ENCODE assay signal across 24 mouse cellular contexts in genomic region chr4:10397249-10397648, GRCm38 (mm10).
DNase-seq lines count a peak whose midpoint lies in the region; TF ChIP-seq lines count a peak whose summit lies in the region.
"Had no signal": no experiment of that assay in that cellular context is flagged by ENCODE, and none has a peak within 500 bp of the region (broad histone marks: within the 10 kb centered on the region; RNA-seq: fewer than 3 reads in every experiment).

No protein-coding gene starts in this region.

- H3K4me1 ChIP-seq in kidney, adult 2 months (ENCODE audit: control insufficient read depth, insufficient read depth, low read length), result no peaks in the 10 kb centered on the region
- no peaks in the 10 kb centered on the region; the same call in 1 of the 2 replicates for H3K4me1 ChIP-seq in lung, adult 2 months (ENCODE audit: control insufficient read depth, insufficient read depth, low read length)
- H3K4me1 ChIP-seq: heart, embryonic 12.5 days; limb, embryonic 10.5 days; limb, embryonic 15.5 days; liver, embryonic 15.5 days; megakaryocyte, embryonic 14.5 days; midbrain, embryonic 12.5 days; neural tube, embryonic 13.5 days had no signal

- H3K27me3 ChIP-seq in kidney, adult 2 months (replicated peaks; ENCODE audit: control insufficient read depth, insufficient read depth, low read length), result no peaks in the 10 kb centered on the region
- H3K27me3 ChIP-seq: heart, embryonic 12.5 days; limb, embryonic 15.5 days; liver, embryonic 15.5 days; megakaryocyte, embryonic 14.5 days; midbrain, embryonic 12.5 days; neural tube, embryonic 13.5 days had no signal

- no peak overlapping the region for H3K4me3 ChIP-seq in kidney, adult 2 months (ENCODE audit: insufficient read depth, low read depth, low read length)
- H3K4me3 ChIP-seq in lung, adult 2 months (replicated peaks; ENCODE audit: extremely low read depth, low read depth, low read length), result no peak overlapping the region
- H3K4me3 ChIP-seq: erythroblast, embryonic 14.5 days; gastrocnemius, adult 2 months; heart, adult 2 months; heart, embryonic 12.5 days; limb, embryonic 10.5 days; limb, embryonic 15.5 days; liver, embryonic 15.5 days; megakaryocyte, embryonic 14.5 days; midbrain, embryonic 12.5 days; neural tube, embryonic 13.5 days had no signal

- peak overlapping the region; percentile 50; the same call in 1 of the 2 replicates for H3K27ac ChIP-seq in kidney, adult 2 months (ENCODE audit: insufficient read depth, low read depth, low read length)
- H3K27ac ChIP-seq: gastrocnemius, adult 2 months; heart, adult 2 months; hindbrain, embryonic 14.5 days; limb, embryonic 10.5 days; limb, embryonic 15.5 days; liver, embryonic 15.5 days; midbrain, embryonic 12.5 days; neural tube, embryonic 13.5 days had no signal

- TF ChIP-seq POLR2A in kidney, adult 2 months (IDR thresholded peaks at IDR 0.05; ENCODE audit: low read depth, low read length), result no peak
- no peak for TF ChIP-seq POLR2A in lung, adult 2 months (IDR thresholded peaks at IDR 0.05; ENCODE audit: borderline replicate concordance, extremely low read depth, low read depth, low read length)

- no peak for TF ChIP-seq CTCF in kidney, adult 2 months (conservative IDR thresholded peaks at IDR 0.05; ENCODE audit: insufficient read depth, insufficient read length, low read depth, low read length)
- TF ChIP-seq CTCF in lung, adult 2 months (IDR thresholded peaks at IDR 0.05; ENCODE audit: insufficient read depth, low read length), result no peak

- no peaks in the 10 kb centered on the region for H3K36me3 ChIP-seq in kidney, adult 2 months (ENCODE audit: control insufficient read depth, insufficient read depth, low read length)
- H3K36me3 ChIP-seq: G1E; heart, embryonic 12.5 days; limb, embryonic 10.5 days; limb, embryonic 15.5 days; liver, embryonic 15.5 days; midbrain, embryonic 12.5 days; neural tube, embryonic 13.5 days had no signal

- DNase-seq in adrenal gland, postnatal 10 days, result peak; percentile 15
- DNase-seq in adrenal gland, postnatal 25 days, result no peak
- DNase-seq in kidney, adult 2 months, result peak; percentile 69
- DNase-seq in kidney, postnatal 14 days, result no peak
- DNase-seq in lung, adult 2 months, result peak; percentile 43
- DNase-seq in lung, postnatal 36 days, result peak; percentile 76
- no peak for DNase-seq in adipocyte (ENCODE audit: low spot score)
- DNase-seq: cerebellum, adult 9-11 months; gastrocnemius, adult 2 months; gastrocnemius, postnatal 36 days; heart, adult 2 months; heart, postnatal 4 days; layer of hippocampus, postnatal 36 days; thymus, postnatal 4 days had no signal

Comparison
In these comparisons a context has a peak if more than half of its experiments do, and no peak if none do; other contexts are left out.
1. DNase-seq: peak in adrenal gland, postnatal 10 days (single experiment), kidney, adult 2 months (single experiment), lung, adult 2 months (single experiment) and lung, postnatal 36 days (single experiment); none in adrenal gland, postnatal 25 days (single experiment), kidney, postnatal 14 days (single experiment) and adipocyte (single experiment).